Mouse (Mus musculus) layer of hippocampus, postnatal 25 days (tissue): ENCODE results near the gene Sbpl. TPM values are rescaled to one million over a fixed set of nuclear protein-coding genes. Genes with fewer than 3 reads are reported as not detected.
"Not testable (repeated sequence)": the region's sequence is repeated elsewhere in the genome, so short reads cannot be mapped to it uniquely, and the experiment has no call there.

Source experiments
- DNase-seq, 2 experiments: peaks; one replicate each; pipeline ENCODE4 v3.0.0; 2022; ENCODE audit warnings: mixed read lengths in 2 of 2, low spot score in 1 of 2; ENCODE audit errors: extremely low spot score in 1 of 2
- total RNA-seq, 2 experiments: library from RNA; stranded (reverse); gene quantifications; 2 replicates each; pipeline ENCODE4 v1.2.3; 2021

Sbpl gene
- total RNA-seq, 2 experiments from 2014 or later: not detected

DNA sequence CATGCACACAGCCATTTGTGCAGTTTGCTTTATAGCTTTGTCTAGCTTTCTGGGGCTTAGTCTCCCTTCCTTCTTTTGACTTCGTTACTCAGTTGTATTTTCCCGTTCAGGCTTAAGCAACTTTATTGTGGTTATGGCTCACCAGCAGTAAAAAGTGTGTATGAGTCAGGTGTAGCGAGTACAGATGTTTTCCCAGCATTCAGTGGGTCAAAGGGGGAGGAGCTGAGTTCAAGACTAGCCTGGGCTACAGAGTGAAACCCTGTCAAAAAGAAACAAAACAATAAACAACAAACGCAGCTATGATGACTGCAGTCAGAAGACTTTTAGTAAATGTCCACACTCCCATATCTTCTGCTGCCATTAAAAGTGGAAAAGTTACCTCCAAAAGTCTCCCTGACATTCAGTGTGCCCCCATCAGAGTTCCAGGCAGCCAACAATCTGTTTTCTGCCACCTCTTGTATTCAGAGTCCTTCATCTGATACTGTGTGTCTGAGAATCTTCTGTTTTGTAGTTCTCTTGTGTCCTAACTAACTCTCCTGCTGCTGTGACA is 6.6 kb upstream of the Sbpl start:
- DNase-seq: no peak

- peak; percentile 71 to 84 for DNase-seq
These were observed 5.1 kb upstream of the Sbpl start for GRCm38 (mm10) chr17:23960084-23960738.

DNA sequence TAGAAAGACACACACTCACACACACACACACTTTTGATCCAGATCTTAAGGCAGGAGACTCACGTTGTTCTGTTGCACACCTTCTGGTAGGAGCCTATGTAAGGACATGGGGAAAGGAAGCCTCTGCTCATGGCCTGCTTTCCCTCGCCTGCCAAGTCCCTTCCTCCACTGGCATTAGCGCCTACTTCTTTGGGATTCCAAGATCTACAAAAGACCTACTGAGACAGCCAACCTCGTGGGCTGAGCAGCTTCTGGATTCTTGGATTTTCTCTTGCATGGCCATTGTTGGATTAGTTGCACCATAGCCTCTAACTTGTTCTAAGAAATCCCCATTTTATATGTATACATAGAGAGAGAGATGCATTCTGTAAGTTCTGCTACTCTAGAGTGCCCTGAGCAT is 4.2 kb downstream of the Sbpl start:
- DNase-seq: not testable (repeated sequence)

DNA sequence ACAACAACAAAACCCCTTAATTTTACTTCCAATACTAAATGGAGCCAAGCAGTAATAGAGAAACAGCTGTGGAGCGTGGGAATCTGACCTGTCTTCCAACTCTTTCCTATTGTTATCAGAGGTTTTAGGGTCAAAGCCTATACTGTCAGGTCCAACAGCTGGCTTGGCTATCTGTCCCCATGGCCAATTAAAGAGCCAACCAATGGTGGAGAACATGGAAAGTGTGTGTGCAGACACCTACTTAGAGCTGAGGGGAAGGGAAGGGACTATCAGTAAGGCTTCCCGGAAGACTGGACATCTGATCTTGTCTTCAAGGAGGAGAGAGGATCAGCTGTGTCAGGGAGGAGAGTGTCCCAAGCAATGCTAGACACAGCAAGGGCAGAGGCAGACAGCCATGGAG is 6.0 kb downstream of the Sbpl start:
- DNase-seq: no peak

DNA sequence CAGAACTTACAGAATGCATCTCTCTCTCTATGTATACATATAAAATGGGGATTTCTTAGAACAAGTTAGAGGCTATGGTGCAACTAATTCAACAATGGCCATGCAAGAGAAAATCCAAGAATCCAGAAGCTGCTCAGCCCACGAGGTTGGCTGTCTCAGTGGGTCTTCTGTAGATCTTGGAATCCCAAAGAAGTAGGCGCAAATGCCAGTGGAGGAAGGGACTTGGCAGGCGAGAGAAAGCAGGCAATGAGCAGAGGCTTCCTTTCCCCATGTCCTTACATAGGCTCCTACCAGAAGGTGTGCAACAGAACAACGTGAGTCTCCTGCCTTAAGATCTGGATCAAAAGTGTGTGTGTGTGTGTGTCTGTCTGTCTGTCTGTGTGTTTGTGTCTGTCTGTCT is 7.6 kb downstream of the Sbpl start:
- DNase-seq: not testable (repeated sequence)

- no peak for DNase-seq
These were observed 13.7 kb downstream of the Sbpl start, which contains the start of gene Sbp for GRCm38 (mm10) chr17:23941372-23941771. Sbp (plus strand) TSS chr17:23941672.

DNA sequence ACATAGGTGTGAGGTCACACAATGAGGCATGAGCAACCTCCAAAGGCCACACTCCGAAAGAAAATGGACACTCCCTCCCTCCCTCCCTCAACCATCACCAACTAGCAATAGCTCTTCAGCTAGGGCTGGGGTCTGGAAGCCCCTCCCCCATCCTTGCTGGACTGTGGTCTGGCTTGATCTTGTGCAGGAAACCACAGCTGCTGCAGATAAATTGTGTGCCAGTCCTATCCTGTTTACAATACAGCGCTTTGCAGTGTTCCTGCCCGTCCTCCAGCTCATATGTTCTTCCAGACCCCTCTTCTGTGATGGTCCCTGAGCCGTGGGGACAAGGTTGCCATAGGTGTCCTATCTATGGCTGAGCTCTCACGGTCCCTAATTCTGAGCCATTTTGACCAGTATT is 23.9 kb downstream of the Sbpl start:
- no peak for DNase-seq

DNA sequence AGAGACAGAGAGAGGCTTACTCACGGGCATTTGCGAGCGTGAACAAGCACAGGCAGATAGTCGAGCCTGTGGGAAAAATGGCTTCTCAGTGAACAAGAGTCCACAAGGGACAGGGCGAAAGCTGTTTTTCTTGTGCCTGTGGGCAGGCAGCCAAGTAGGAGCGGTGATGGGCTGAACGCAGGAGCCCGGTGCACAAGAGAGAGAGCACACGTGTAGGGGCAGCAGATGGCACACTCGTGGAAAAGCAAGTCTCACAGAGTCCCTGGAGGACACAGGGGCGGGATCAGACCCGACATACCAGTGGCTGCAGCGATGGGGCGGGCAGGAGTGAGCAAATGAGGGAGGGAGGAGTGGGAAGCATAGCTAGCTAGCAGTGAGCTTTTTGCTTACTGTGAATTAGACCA is 30.0 kb downstream of the Sbpl start:
- DNase-seq: peak; percentile 38 to 40

GRCm38 (mm10) chr17:23924531-23925007 is 30.5 kb downstream of the Sbpl start:
- DNase-seq: peak; percentile 77 to 84

DNA sequence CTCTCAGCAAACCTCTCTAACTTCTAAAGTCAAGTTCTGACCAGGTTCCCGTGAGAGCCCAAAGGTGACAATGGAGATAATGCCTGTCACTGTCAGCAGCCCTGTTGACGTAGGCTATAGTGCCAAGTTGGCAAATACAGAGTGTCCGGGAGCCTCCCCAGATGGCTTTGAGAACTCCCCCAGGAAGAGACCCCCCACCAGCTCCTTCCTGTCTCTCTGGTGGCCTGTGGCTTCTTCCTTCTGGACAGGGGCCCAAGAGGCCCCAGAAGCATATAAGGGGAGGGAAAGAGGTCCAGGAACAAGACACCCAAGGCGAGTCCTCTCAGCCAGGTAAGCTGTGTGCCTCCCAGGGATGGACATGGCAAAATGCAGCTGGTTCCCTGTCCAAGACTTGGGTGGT is 37.9 kb downstream of the Sbpl start, which contains the start of gene Dcpp3:
Gene Dcpp3, plus strand, starts transcription at position 301 of the 400 bp plus-strand sequence.
- DNase-seq: not testable (repeated sequence)

Other genes starting within 250 kb of the Sbpl start
- gene 1520401A03Rik, start 232.5 kb downstream of the Sbpl start, total RNA-seq: under 1 TPM; 0.17 to 0.61 TPM
- 1 to 10 TPM; 2.7 to 3.7 TPM for gene Pkmyt1, start 228.9 kb downstream of the Sbpl start, total RNA-seq
- gene Paqr4, start 214.4 kb downstream of the Sbpl start, total RNA-seq: 10 to 100 TPM; 55.1 to 58.7 TPM
- gene Kremen2, start 209.4 kb downstream of the Sbpl start, total RNA-seq: under 1 TPM; 0.28 to 0.49 TPM
- 100 to 1,000 TPM; 263 to 298 TPM for gene Flywch1, start 183.7 kb downstream of the Sbpl start, total RNA-seq
- gene Flywch2, start 169.2 kb downstream of the Sbpl start, total RNA-seq: 10 to 100 TPM; 11.3 to 18.4 TPM
- gene Srrm2, start 164.7 kb downstream of the Sbpl start, total RNA-seq: 100 to 1,000 TPM; 400 to 605 TPM
- 100 to 1,000 TPM; 381 to 387 TPM for gene Elob, start 126.1 kb downstream of the Sbpl start, total RNA-seq
- not detected for gene Prss33, start 119.2 kb downstream of the Sbpl start, total RNA-seq
- gene Prss32, start 111.4 kb downstream of the Sbpl start, total RNA-seq: not detected
- 1 to 10 TPM; 1.8 to 2.0 TPM for gene Prss41, start 111.1 kb downstream of the Sbpl start, total RNA-seq
- gene Prss21, start 87.2 kb downstream of the Sbpl start, total RNA-seq: not detected
- not detected for gene Dcpp1, start 74.4 kb downstream of the Sbpl start, total RNA-seq
- gene Dcpp2, start 74.4 kb downstream of the Sbpl start, total RNA-seq: not detected
- gene Dcpp3, start 37.8 kb downstream of the Sbpl start, total RNA-seq: not detected
- gene Sbp, start 13.6 kb downstream of the Sbpl start, total RNA-seq: not detected
- under 1 TPM in 1 of 2 experiments, not detected in 1; 0.23 TPM for gene Prss30, start 25.3 kb upstream of the Sbpl start, total RNA-seq
- gene Prss22, start 42.8 kb upstream of the Sbpl start, total RNA-seq: not detected
- not detected for gene Prss27, start 82.9 kb upstream of the Sbpl start, total RNA-seq
- 10 to 100 TPM; 30.7 to 34.9 TPM for gene Kctd5, start 118.2 kb upstream of the Sbpl start, total RNA-seq
- gene Pdpk1, start 195.7 kb upstream of the Sbpl start, total RNA-seq: 100 to 1,000 TPM; 102 to 108 TPM
- 10 to 100 TPM; 36.3 to 38.4 TPM for gene Amdhd2, start 208.5 kb upstream of the Sbpl start, total RNA-seq
- gene Atp6v0c, start 214.4 kb upstream of the Sbpl start, total RNA-seq: 1,000 to 10,000 TPM; 1,231 to 1,342 TPM